Mouse (Mus musculus) subcutaneous adipose tissue, adult 2 months (tissue): Measurements from ENCODE around the gene Crocc2. TPM values are rescaled to one million over a fixed set of nuclear protein-coding genes. Genes with fewer than 3 reads are reported as not detected.

Experiments
- polyA plus RNA-seq: library from polyadenylated mRNA; depleted of rRNA; stranded (reverse); fragments of >200 nt; gene quantifications from 2 replicates; pipeline ENCODE4 v1.2.3, GENCODE M21; 2012; ENCODE audit warnings: low replicate concordance; rRNA removed

Gene Crocc2
- 0.06 and 0.50 TPM in 2 replicates for polyA plus RNA-seq

DNA sequence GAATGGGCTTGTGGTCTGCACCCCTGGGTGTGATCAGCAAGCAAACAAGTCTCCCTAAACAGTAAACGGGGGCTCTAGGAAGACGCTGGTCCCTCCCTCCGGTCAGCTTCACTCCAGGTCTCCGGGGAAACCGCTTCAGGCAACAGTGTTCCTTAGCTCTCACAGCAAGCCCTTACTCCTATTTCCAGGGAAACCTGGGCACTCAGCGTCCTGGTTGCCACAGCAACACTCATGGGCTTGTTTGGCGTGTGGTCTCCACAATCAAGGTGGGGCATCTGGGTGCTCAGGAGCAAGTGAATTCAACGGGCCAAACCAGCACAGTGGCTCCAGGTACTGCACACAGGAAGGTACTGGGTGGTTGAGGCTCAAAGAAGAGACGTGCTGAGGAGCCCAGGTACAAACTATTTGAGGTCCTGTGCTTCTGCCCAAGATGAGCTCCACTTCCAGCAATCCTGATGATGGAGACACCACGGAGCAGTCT is at the start of gene Crocc2:
Crocc2 (plus strand) TSS at position 431 of the 481 bp plus-strand sequence.

DNA sequence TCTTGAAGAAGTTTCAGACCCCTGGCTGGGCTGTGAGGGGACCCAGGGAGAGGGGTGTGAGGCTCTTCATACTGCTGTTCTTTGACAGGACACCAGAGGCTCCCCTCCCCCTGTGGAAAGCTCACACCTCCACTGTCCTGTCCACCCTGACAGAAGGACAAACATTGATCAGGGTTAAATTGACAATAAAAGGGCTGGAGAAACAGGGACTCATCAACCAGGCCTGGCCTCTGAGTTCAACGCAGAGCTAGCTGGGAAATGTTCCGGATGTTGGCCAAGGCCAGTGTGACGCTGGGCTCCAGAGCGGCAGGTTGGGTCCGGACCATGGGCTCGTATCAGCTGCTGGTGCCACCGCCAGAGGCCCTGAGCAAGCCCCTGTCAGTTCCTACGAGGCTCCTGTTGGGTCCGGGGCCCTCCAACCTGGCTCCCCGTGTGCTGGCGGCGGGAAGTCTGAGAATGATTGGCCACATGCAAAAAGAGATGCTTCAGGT is 33.4 kb upstream of the Crocc2 start, which contains the start of gene Agxt:
Agxt (plus strand) TSS at position 205 of the 491 bp plus-strand sequence.

DNA sequence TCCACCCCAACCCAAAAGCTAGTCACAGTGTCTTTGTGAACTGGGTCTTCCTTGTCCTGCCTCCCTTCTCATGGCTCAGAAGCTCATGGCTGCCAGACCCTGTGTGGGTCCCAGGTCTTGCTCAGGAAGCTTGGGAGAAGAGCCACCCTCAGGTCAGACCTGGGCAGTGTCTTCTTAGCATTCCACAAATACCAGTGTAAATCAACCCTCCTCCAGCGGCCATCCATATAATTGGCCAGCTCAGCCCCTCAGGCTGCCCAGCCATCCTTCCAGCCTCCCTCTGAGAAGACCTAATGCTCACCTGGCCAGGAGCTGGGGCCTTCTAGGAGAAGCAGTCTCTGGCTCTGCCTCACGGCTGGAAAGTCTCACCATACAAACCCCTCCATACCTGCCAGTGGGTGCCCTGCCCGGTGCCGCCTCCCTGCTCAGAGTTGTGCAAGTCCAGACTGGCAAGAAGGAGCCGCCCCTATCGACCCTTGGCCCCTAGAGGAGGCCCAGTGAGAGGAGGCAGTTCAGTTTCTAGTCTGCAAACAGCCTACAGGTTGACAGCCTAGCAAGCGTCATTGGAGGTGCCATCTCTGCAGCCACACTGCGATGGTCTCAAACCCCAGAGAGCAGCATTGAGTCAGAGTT is 7.9 kb upstream of the Crocc2 start, which contains the start of gene 2310007B03Rik:
2310007B03Rik (minus strand) TSS at position 448 of the 633 bp plus-strand sequence.

DNA sequence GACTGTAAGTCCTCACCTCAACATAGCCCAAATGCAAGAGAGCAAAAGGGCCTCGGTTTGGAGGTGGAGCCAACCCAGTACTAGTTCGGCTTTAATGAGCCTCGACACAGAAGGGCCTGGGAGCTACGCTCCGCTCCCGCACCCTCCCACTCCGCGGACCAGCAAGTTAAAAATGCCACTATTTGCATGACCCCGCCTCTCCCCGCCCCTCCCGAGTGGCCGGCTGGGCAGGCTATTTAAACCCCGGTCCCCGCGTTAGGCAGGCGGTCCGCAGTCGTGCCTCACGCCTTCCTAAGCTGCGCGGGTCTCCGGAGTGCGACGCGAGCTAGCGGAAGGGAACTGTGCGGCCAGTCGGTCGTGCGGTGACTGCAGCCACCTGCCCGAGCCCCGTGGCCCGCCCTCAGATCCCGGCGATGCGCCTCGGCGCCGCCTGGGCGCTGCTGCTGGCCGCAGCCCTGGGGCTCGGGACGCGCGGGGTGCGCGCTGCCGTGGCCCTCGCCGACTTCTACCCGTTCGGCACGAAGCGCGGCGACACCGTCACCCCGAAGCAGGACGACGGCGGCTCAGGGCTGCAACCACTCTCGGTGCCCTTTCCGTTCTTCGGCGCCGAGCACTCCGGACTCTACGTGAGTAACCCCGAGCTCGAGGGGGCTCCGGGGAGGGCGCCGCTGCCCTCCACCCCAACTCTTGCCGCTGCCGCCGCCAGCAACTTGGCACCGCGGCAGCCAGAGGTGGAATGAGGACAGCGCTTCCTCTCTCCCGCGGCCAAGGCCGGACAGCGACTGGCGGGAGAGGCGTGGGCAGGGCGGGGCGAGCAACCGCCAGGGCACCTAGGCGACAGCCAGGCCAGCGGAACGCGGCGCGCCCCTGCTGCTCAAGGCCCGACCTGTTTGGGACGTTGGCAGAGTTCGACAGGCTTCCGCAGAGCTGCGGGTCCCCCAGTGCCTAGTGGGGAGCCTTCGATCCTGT is 67.3 kb downstream of the Crocc2 start, which contains the start of gene Sned1:
Sned1 (plus strand) TSS at position 266 of the 969 bp plus-strand sequence.

Other genes with a start within 250 kb of the Crocc2 start
- gene Capn10, start 234.3 kb upstream of the Crocc2 start, polyA plus RNA-seq = 20.2 and 30.9 TPM in 2 replicates
- 2.5 and 3.6 TPM in 2 replicates for gene Gpr35, start 217.9 kb upstream of the Crocc2 start, polyA plus RNA-seq
- gene Aqp12, start 162.4 kb upstream of the Crocc2 start, polyA plus RNA-seq = 0.18 TPM in 1 of 2 replicates, not detected in the other
- gene Kif1a, start 66.8 kb upstream of the Crocc2 start, polyA plus RNA-seq = 1.2 and 8.5 TPM in 2 replicates
- gene Agxt, start 33.5 kb upstream of the Crocc2 start, polyA plus RNA-seq = 0.10 TPM in 1 of 2 replicates, not detected in the other
- 6.3 TPM in 1 of 2 replicates, not detected in the other for gene 2310007B03Rik, start 7.8 kb upstream of the Crocc2 start, polyA plus RNA-seq
- 15.1 and 63.4 TPM in 2 replicates for gene Sned1, start 67.1 kb downstream of the Crocc2 start, polyA plus RNA-seq
- 13.0 and 14.8 TPM in 2 replicates for gene Mterf4, start 137.2 kb downstream of the Crocc2 start, polyA plus RNA-seq
- gene Ppp1r7, start 174.1 kb downstream of the Crocc2 start, polyA plus RNA-seq = 4.0 and 4.9 TPM in 2 replicates
- 2.4 and 5.8 TPM in 2 replicates for gene Pask, start 174.8 kb downstream of the Crocc2 start, polyA plus RNA-seq
- 0.50 TPM in 1 of 2 replicates, not detected in the other for gene Ano7, start 205.2 kb downstream of the Crocc2 start, polyA plus RNA-seq